Mouse (Mus musculus): ENCODE results near the gene Ccna1. TPM values are rescaled to one million over a fixed set of nuclear protein-coding genes. Genes with fewer than 3 reads are reported as not detected.

The Ccna1 gene
- polyA plus RNA-seq, 1 experiment from 2014 or later = 0.32 TPM

DNA sequence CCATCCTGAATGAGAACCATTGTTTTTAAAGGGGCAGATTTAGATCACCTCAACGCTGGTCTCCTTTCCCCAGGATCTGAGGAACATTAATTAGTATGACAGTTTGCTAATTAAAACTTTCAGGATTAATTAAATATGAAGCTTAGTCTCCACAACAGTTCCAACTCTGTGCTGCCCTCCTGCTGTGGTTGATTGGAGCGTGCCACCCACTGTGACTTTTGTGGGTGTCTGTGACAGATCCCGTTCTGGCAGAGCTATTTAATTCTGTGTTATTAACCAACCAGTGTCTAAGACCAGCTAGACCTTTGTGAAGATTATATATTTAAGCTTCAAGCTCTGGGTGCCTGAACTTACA, 20.0 kb upstream of the Ccna1 start:
- Histone ChIP-seq H3K4me3 (ENCODE audit: low read depth, low read length) (no peak overlapping the region), H3K27ac (replicated peaks) (no peak overlapping the region), H3K27me3 (ENCODE audit: control insufficient read depth, insufficient read depth, low read length) (no peaks in the 10 kb centered on the region), H3K9ac (ENCODE audit: low read length) (no peak overlapping the region), H3K9me3 (ENCODE audit: control insufficient read depth, low read length) (no peaks in the 10 kb centered on the region), H3K36me3 (ENCODE audit: control insufficient read depth, insufficient read depth, low read length) (no peaks in the 10 kb centered on the region), H3K4me1 (replicated peaks; ENCODE audit: control insufficient read depth, insufficient read depth) (no peaks in the 10 kb centered on the region), H3K4me2 (replicated peaks; ENCODE audit: low read depth) (no peak overlapping the region)
- TF ChIP-seq CTCF (IDR thresholded peaks at IDR 0.05; ENCODE audit: low read depth) (no peak), EP300 (optimal IDR thresholded peaks at IDR 0.05) (no peak)
- DNase-seq (ENCODE audit: low spot score) (no peak), ATAC-seq (ENCODE audit: low FRiP score, low TSS enrichment) (no peak)
- WGBS = 69% methylated on average over 3 of the region's 3 CpGs

DNA sequence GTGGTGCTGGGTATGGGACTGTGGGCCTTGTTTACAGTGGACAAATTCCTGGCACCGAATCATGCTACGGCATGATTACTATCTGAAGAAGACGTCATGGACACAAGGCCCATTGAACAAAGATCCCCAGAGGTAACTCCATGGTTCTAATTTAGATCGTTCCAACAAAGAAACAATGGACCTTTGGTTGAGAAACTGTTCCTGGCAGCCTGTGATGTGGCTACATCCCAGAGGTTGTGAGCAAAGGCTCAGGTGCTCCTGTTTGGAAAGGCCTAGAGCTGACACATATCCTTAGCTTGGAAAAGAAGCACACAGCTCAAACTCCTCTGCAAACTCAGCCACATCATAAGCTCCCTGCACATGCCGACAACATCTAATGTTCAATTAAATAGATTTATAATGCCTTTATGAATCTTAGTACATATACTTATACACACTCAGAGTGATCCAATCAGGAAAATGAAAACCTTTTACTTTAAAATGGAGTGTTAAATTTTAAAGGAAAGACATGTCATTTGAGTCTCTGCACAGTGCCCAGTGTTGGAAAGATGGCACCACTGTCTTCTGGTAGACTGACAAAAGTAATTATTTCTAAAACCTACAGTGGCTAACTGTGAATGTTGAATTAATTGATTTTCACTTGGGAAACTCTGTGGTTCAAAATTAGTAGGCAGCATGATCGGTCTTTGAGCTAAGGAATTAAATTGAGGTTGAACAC, 19.4 kb upstream of the Ccna1 start:
- Histone ChIP-seq H3K27ac (replicated peaks) (no peak overlapping the region), H3K9ac (ENCODE audit: low read length) (no peak overlapping the region), H3K27me3 (ENCODE audit: control insufficient read depth, insufficient read depth, low read length) (no peaks in the 10 kb centered on the region), H3K9me3 (ENCODE audit: control insufficient read depth, low read length) (no peaks in the 10 kb centered on the region), H3K36me3 (ENCODE audit: control insufficient read depth, insufficient read depth, low read length) (no peaks in the 10 kb centered on the region), H3K4me3 (ENCODE audit: low read depth, low read length) (no peak overlapping the region), H3K4me1 (replicated peaks; ENCODE audit: control insufficient read depth, insufficient read depth) (no peaks in the 10 kb centered on the region), H3K4me2 (replicated peaks; ENCODE audit: low read depth) (no peak overlapping the region)
- 80% methylated on average over 6 of the region's 6 CpGs for WGBS
- no peak for TF ChIP-seq CTCF (IDR thresholded peaks at IDR 0.05; ENCODE audit: low read depth)
- TF ChIP-seq EP300 (optimal IDR thresholded peaks at IDR 0.05) = no peak
- no peak for DNase-seq (ENCODE audit: low spot score)
- no peak for ATAC-seq (ENCODE audit: low FRiP score, low TSS enrichment)

DNA sequence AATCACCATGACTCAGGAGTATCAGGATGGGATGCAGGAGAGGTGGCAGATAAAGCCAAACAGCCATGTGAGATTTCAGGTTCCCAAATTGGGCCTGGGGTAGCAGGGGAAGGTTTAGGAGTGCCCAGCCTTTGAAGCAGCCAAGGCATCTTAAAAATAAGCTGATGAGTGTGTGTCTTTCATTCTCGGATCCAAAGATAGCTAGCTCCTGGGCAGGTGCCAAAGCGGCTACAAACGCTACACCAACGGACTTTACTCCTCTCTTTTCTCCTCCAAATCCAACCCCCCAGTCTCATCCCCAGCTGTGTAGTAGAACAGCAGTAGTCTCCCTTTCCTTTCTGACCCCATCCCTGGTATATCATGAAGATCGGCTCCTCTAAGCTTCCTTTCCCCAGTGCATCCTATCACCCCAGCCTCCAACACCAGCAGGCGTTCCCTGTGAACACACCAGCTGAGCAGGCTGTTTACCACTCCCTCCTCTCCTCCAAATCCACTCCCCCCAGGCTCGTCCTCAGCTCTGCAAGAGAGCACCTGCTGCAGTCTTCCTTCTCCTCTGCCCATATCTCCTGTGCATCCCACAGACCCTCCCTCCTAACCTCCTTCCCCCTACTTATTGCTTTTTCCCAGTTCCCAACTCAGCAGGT, 12.6 kb upstream of the Ccna1 start:
- Histone ChIP-seq H3K4me2 (replicated peaks; ENCODE audit: low read depth) (no peak overlapping the region), H3K9ac (ENCODE audit: low read length) (no peak overlapping the region), H3K9me3 (ENCODE audit: control insufficient read depth, low read length) (no peaks in the 10 kb centered on the region), H3K4me1 (replicated peaks; ENCODE audit: control insufficient read depth, insufficient read depth) (no peaks in the 10 kb centered on the region), H3K4me3 (ENCODE audit: low read depth, low read length) (no peak overlapping the region), H3K27ac (replicated peaks) (no peak overlapping the region), H3K27me3 (ENCODE audit: control insufficient read depth, insufficient read depth, low read length) (no peaks in the 10 kb centered on the region), H3K36me3 (ENCODE audit: control insufficient read depth, insufficient read depth, low read length) (no peaks in the 10 kb centered on the region)
- DNase-seq (ENCODE audit: low spot score) = no peak
- no peak for ATAC-seq (ENCODE audit: low FRiP score, low TSS enrichment)
- 21% methylated on average over 7 of the region's 7 CpGs for WGBS
- TF ChIP-seq CTCF (IDR thresholded peaks at IDR 0.05; ENCODE audit: low read depth) (no peak), EP300 (optimal IDR thresholded peaks at IDR 0.05) (no peak)

DNA sequence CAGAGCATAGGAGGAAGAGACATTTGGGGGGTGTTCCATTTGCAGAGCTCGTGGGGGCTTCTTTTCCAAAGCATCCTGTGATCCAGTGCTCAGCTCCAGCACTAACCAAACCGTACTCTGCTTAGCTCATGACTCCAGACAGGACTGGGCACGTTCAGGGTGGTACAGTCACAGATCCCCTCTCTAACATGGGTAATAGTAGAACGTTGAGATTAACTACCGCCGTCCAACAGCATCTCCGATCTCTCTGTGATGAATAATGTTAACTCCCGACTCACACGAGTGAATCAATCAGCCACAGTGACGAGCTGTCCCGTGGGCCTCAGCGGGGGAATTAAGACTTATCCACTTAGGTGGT, 11.3 kb upstream of the Ccna1 start:
- Histone ChIP-seq H3K36me3 (ENCODE audit: control insufficient read depth, insufficient read depth, low read length) (no peaks in the 10 kb centered on the region), H3K9ac (ENCODE audit: low read length) (no peak overlapping the region), H3K27me3 (ENCODE audit: control insufficient read depth, insufficient read depth, low read length) (no peaks in the 10 kb centered on the region), H3K4me3 (ENCODE audit: low read depth, low read length) (no peak overlapping the region), H3K27ac (replicated peaks) (no peak overlapping the region), H3K9me3 (ENCODE audit: control insufficient read depth, low read length) (no peaks in the 10 kb centered on the region), H3K4me1 (replicated peaks; ENCODE audit: control insufficient read depth, insufficient read depth) (no peaks in the 10 kb centered on the region), H3K4me2 (replicated peaks; ENCODE audit: low read depth) (no peak overlapping the region)
- WGBS = 28% methylated on average over 12 of the region's 12 CpGs
- no peak for DNase-seq (ENCODE audit: low spot score)
- no peak for ATAC-seq (ENCODE audit: low FRiP score, low TSS enrichment)
- no peak for TF ChIP-seq EP300 (optimal IDR thresholded peaks at IDR 0.05)
- no peak for TF ChIP-seq CTCF (IDR thresholded peaks at IDR 0.05; ENCODE audit: low read depth)

DNA sequence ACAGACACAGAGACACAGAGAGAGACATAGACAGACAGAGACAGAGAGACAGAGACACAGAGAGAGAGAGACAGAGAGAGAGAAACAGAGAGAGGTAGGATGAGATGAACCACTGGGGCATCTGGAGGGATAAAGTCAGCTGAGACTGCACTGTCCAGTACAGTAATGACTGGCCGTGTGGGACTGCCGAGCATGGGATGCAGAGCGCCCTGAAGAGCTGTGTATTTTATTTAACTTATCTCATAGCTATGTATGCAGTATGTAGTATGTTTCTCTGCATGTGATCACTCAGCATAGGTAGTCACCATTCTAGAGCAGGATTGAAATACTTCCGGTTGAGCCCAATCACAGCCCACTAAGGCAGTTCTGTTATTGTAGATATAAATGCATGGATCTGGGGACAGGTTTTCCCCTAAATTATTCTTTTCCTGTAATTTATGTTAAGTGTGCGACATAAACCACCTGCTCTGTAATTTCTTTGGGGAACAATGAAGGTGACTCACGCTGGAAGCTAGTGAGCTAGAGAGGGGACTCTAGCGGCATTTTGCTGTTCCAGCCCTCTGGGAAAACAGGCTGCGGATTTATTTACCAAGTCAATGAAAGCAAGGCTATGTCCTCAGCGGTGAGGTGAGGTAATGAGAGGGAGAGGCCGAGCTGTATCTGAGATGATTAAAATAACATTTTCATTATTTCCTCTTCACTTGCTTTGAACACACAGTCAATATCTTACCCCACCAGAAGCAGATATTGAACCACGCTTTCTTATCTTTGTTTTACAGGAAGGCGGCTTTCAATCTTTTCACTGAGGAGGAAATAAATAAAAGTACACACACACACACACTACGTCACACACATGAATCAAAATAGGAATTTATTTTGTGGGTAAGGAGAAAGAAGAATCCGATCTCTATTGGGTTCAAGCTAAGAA, 10.7 kb upstream of the Ccna1 start:
- H3K36me3 ChIP-seq (ENCODE audit: control insufficient read depth, insufficient read depth, low read length) = no peaks in the 10 kb centered on the region
- no peaks in the 10 kb centered on the region for H3K9me3 ChIP-seq (ENCODE audit: control insufficient read depth, low read length)
- 40% methylated on average over 14 of the region's 14 CpGs for WGBS
- H3K27ac ChIP-seq (replicated peaks) = no peak overlapping the region
- DNase-seq (ENCODE audit: low spot score) = peak; percentile 35
- H3K4me1 ChIP-seq (replicated peaks; ENCODE audit: control insufficient read depth, insufficient read depth) = no peaks in the 10 kb centered on the region
- H3K4me2 ChIP-seq (replicated peaks; ENCODE audit: low read depth) = no peak overlapping the region
- TF ChIP-seq EP300 (optimal IDR thresholded peaks at IDR 0.05) = no peak
- no peak for TF ChIP-seq CTCF (IDR thresholded peaks at IDR 0.05; ENCODE audit: low read depth)
- no peak overlapping the region for H3K4me3 ChIP-seq (ENCODE audit: low read depth, low read length)
- no peak overlapping the region for H3K9ac ChIP-seq (ENCODE audit: low read length)
- H3K27me3 ChIP-seq (ENCODE audit: control insufficient read depth, insufficient read depth, low read length) = no peaks in the 10 kb centered on the region
- ATAC-seq (ENCODE audit: low FRiP score, low TSS enrichment) = peak; percentile 92
